Mouse (Mus musculus) embryonic facial prominence, embryonic 14.5 days (tissue): Measurements from ENCODE around the gene Tm9sf1. TPM values are rescaled to one million over a fixed set of nuclear protein-coding genes. Genes with fewer than 3 reads are reported as not detected.

Experiments
- ATAC-seq: fragments of 200-750 bp; cut with Nextera tagmentation; 2 replicates; pipeline ENCODE4 v1.8.0; 2017; ENCODE audit warnings: low read depth, moderate number of reproducible peaks, moderate TSS enrichment
- DNase-seq: peaks from one replicate; pipeline ENCODE4 v3.0.0-alpha.2; 2015; ENCODE audit warnings: low spot score
- H3K27ac ChIP-seq: fragments of 300-500 bp; sonication (generic); replicated peaks from 2 replicates; pipeline ENCODE4 v1.5.1; 2014; ENCODE audit warnings: low read depth, mild to moderate bottlenecking, low read length, moderate library complexity
- H3K27me3 ChIP-seq: fragments of 300-500 bp; sonication (generic); replicated peaks from 2 replicates; pipeline ENCODE4 v1.6.1; 2014; ENCODE audit warnings: low read length; ENCODE audit not compliant: control insufficient read depth, insufficient read depth
- H3K36me3 ChIP-seq: fragments of 300-500 bp; sonication (generic); 2 replicates; pipeline ENCODE4 v1.6.1; 2014; ENCODE audit warnings: low read length, mixed read lengths; ENCODE audit not compliant: control insufficient read depth, insufficient read depth
- H3K4me1 ChIP-seq: fragments of 300-500 bp; sonication (generic); 2 replicates; pipeline ENCODE4 v1.6.1; 2014; ENCODE audit warnings: antibody characterized with exemption, low read length; ENCODE audit not compliant: control insufficient read depth, insufficient read depth
- H3K4me2 ChIP-seq: fragments of 300-500 bp; sonication (generic); 2 replicates; pipeline ENCODE4 v1.6.1; 2014; ENCODE audit warnings: low read depth, mild to moderate bottlenecking, low read length, moderate library complexity, mixed read lengths
- H3K4me3 ChIP-seq: fragments of 300-500 bp; sonication (generic); 2 replicates; pipeline ENCODE4 v1.5.1; 2014; ENCODE audit warnings: low read depth, mild to moderate bottlenecking, low read length
- H3K9ac ChIP-seq: fragments of 300-500 bp; sonication (generic); 2 replicates; pipeline ENCODE4 v1.6.1; 2014; ENCODE audit warnings: low read depth, mild to moderate bottlenecking, low read length, moderate library complexity, mixed read lengths
- H3K9me3 ChIP-seq: fragments of 300-500 bp; sonication (generic); 2 replicates; pipeline ENCODE4 v1.6.1; 2016; ENCODE audit warnings: low read length; ENCODE audit not compliant: control insufficient read depth
- WGBS: fragments of 180-500 bp; shearing (Covaris S2); extraction: QIAGEN DNeasy Blood & Tissue Kit; methylation state at CpG from one replicate; pipeline ENCODE4 v1.1.7; 2014; 5-methylcytosine and 5-hydroxymethylcytosine counted together
- polyA plus RNA-seq: library from polyadenylated mRNA; unstranded; fragments of >200 nt; fragmentation: Nextera tagmentation; extraction: Ambion mirVana; gene quantifications from 2 replicates; pipeline ENCODE4 v1.2.1, GENCODE M21; 2014

Gene Tm9sf1
- polyA plus RNA-seq = 106 and 108 TPM in 2 replicates

- Histone ChIP-seq H3K4me3 (peak within 1 kb of the TSS; percentile 97), H3K4me2 (peak within 1 kb of the TSS; percentile 85), H3K36me3 (peaks cover 46% of the 10 kb centered on the region), H3K27me3 (no peaks in the 10 kb centered on the region), H3K27ac (peak within 1 kb of the TSS; percentile 96), H3K9me3 (no peaks in the 10 kb centered on the region), H3K4me1 (peaks cover 19% of the 10 kb centered on the region), H3K9ac (peak within 1 kb of the TSS; percentile 95)
- peak; percentile 92 for DNase-seq
- ATAC-seq = peak; percentile 92
- WGBS = under 1% methylated on average over 63 of the region's 89 CpGs
Measured at GRCm38 (mm10) chr14:55643060-55643907, at the start of gene Tm9sf1. Gene Tm9sf1, minus strand, starts transcription at chr14:55643806.

DNA sequence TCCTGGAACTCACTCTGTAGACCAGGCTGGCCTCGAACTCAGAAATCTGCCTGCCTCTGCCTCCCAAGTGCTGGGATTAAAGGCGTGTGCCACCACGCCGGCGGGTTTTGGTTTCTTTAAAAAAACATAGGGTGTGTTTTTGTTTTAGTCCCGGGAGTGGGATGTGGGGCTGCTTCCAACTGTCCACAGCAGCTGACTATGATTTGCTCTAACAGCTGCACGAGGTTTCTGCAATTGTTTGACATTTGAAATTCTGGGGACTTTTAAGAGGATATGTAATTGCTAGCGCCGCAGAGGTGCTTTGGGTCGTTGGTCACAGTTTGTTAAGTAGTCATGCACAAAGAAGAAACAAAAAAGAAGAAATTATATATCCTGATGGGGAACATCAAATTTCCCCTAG is 45.8 kb upstream of the Tm9sf1 start:
- Histone ChIP-seq H3K4me2 (no peak overlapping the region), H3K4me3 (no peak overlapping the region), H3K27ac (no peak overlapping the region), H3K9me3 (no peaks in the 10 kb centered on the region), H3K27me3 (no peaks in the 10 kb centered on the region), H3K4me1 (no peaks in the 10 kb centered on the region), H3K36me3 (no peaks in the 10 kb centered on the region), H3K9ac (no peak overlapping the region)
- WGBS = 65% methylated on average over 10 of the region's 10 CpGs
- no peak for ATAC-seq
- peak; percentile 39 for DNase-seq

GRCm38 (mm10) chr14:55682118-55682493 is 38.5 kb upstream of the Tm9sf1 start:
- Histone ChIP-seq H3K9me3 (no peaks in the 10 kb centered on the region), H3K9ac (peak overlapping the region; percentile 84), H3K27me3 (no peaks in the 10 kb centered on the region), H3K4me2 (peak overlapping the region; percentile 82), H3K4me3 (peak overlapping the region; percentile 81), H3K4me1 (no peaks in the 10 kb centered on the region), H3K27ac (peak overlapping the region; percentile 92), H3K36me3 (peaks cover 36% of the 10 kb centered on the region)
- 12% methylated on average over 3 of the region's 3 CpGs for WGBS
- DNase-seq (no peak), ATAC-seq (peak; percentile 19)

- under 1% methylated on average over 63 of the region's 66 CpGs for WGBS
- peak within 1 kb of the TSS; percentile 81 for H3K4me3 ChIP-seq
- H3K27me3 ChIP-seq = no peaks in the 10 kb centered on the region
- ATAC-seq (peak; percentile 97), DNase-seq (peak; percentile 97)
- peak within 1 kb of the TSS; percentile 84 for H3K9ac ChIP-seq
- peak within 1 kb of the TSS; percentile 92 for H3K27ac ChIP-seq
- H3K4me2 ChIP-seq = peak within 1 kb of the TSS; percentile 82
- no peaks in the 10 kb centered on the region for H3K4me1 ChIP-seq
- peaks cover 43% of the 10 kb centered on the region for H3K36me3 ChIP-seq
- H3K9me3 ChIP-seq = no peaks in the 10 kb centered on the region
Measured at GRCm38 (mm10) chr14:55681160-55682117, 37.8 kb upstream of the Tm9sf1 start, which contains the start of gene Tinf2. Gene Tinf2, minus strand, starts transcription at chr14:55681820.

DNA sequence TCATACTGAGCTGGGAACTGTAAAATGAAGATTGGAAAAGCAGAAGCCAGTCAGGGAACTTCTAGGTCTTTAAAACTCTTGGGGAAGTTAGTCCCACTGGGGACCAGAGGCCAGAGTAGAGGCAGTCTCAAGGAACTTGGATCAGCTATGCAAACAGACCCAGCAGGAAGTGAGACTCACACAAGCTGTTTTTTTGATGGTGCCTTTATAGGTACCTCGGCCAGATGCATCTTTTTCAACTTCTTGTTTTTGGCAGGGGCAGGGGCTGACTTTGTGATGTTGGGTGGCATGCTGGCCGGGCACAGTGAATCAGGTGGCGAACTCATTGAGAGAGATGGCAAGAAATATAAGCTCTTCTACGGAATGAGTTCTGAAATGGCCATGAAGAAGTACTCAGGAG is 34.0 kb upstream of the Tm9sf1 start:
- Histone ChIP-seq H3K4me2 (no peak overlapping the region), H3K9ac (no peak overlapping the region), H3K4me3 (no peak overlapping the region), H3K36me3 (peaks cover 60% of the 10 kb centered on the region), H3K27me3 (no peaks in the 10 kb centered on the region), H3K9me3 (no peaks in the 10 kb centered on the region), H3K4me1 (peaks cover 4% of the 10 kb centered on the region), H3K27ac (no peak overlapping the region)
- no peak for ATAC-seq
- WGBS = 90% methylated on average over 4 of the region's 4 CpGs
- DNase-seq = no peak

GRCm38 (mm10) chr14:55672741-55673060 is 29.1 kb upstream of the Tm9sf1 start:
- Histone ChIP-seq H3K36me3 (peaks cover 42% of the 10 kb centered on the region), H3K4me1 (peaks cover 14% of the 10 kb centered on the region), H3K4me2 (peak overlapping the region; percentile 95), H3K27ac (no peak overlapping the region), H3K27me3 (no peaks in the 10 kb centered on the region), H3K9ac (peak overlapping the region; percentile 80), H3K4me3 (peak overlapping the region; percentile 64), H3K9me3 (no peaks in the 10 kb centered on the region)
- no peak for DNase-seq
- WGBS = 71% methylated on average over 7 of the region's 7 CpGs
- no peak for ATAC-seq

DNA sequence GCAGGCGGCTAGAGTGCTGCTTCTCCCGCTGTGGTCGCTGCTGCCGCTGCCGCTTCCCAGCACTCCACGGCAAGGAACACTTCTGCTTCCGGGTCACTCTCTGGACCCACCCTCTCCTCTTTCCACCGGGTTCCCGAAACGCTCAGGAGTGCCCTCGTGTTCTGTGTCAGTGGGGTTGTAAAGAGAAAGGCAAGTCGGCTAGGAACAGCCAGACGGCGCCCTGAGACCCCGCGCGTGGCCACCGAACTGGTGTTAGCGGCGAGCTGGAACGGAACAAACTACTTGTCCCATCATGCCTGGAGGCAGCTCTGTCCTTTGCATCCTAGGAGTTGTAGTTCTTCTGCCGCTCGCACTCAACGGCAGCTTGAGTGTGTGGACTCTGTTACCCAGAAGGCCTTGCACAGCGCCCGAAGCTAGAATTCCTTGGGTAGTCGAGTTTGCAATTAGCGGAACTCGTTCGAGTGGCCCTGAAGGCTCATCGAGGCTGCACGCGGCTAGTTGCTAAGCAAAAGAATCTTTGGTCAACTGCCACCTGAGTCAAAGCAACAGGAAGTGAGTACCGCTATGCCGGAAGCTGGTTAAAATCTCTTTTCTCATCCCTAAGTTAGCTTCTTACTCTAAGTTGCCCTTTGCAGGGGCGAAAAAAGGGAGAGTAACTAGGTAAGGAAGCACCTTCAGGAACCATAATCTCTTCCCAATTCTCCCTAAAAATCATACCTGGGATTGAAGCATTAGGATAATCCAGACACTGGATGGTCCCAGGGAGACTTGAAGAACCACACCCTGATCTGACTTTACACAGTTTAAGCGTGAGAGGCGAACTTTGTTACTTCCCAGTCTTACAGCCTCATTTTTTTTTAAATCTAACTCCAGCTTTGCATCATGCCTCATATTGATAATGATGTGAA is 28.5 kb upstream of the Tm9sf1 start, which contains the start of the genes Gmpr2 and Nedd8:
TSS of gene Gmpr2 (plus strand) at position 109 of the 908 bp plus-strand sequence.
TSS of gene Nedd8 (minus strand) at position 292 of the 908 bp plus-strand sequence.
- Histone ChIP-seq H3K9ac (peak within 1 kb of the TSS; percentile 80), H3K4me2 (peak within 1 kb of the TSS; percentile 95), H3K4me3 (peak within 1 kb of the TSS; percentile 64), H3K27me3 (no peaks in the 10 kb centered on the region), H3K36me3 (peaks cover 35% of the 10 kb centered on the region), H3K27ac (peak within 1 kb of the TSS; percentile 86), H3K4me1 (peaks cover 14% of the 10 kb centered on the region), H3K9me3 (no peaks in the 10 kb centered on the region)
- ATAC-seq = peak; percentile 98
- 1% methylated on average over 36 of the region's 38 CpGs for WGBS
- peak; percentile 99 for DNase-seq
